Mouse (Mus musculus): Measurements from ENCODE around the gene Rab11fip4.

GRCm38 (mm10) chr11:79714743-79715110 lies 123.7 kb downstream of the Rab11fip4 start:
- no peak for TF ChIP-seq GATA1 (IDR thresholded peaks at IDR 0.05; ENCODE audit: borderline replicate concordance, low read length)
- no peak for TF ChIP-seq FLI1 (IDR thresholded peaks at IDR 0.05; ENCODE audit: low read length)

Measured in megakaryocyte, embryonic 14.5 days (primary cell).